Mouse (Mus musculus) forebrain, embryonic 11.5 days (tissue): ENCODE measurements around the gene Rassf5. TPM values are rescaled to one million over a fixed set of nuclear protein-coding genes. Genes with fewer than 3 reads are reported as not detected.

Experiments used
- ATAC-seq: fragments of 200-750 bp; cut with Nextera tagmentation; replicated peaks from 2 replicates; pipeline ENCODE4 v1.8.0; 2017; ENCODE audit warnings: moderate TSS enrichment; ENCODE audit not compliant: low FRiP score
- DNase-seq: peaks from one replicate; pipeline ENCODE4 v3.0.0-alpha.2; 2017; ENCODE audit warnings: low spot score
- H3K27ac ChIP-seq: fragments of 300-500 bp; sonication (generic); 2 replicates; pipeline ENCODE4 v1.5.1; 2014; ENCODE audit warnings: low read depth, low read length
- H3K27me3 ChIP-seq: fragments of 300-500 bp; sonication (generic); 2 replicates; pipeline ENCODE4 v1.6.1; 2014; ENCODE audit warnings: mild to moderate bottlenecking, low read length, mixed read lengths; ENCODE audit not compliant: control insufficient read depth, insufficient read depth
- H3K36me3 ChIP-seq: fragments of 300-500 bp; sonication (generic); 2 replicates; pipeline ENCODE4 v1.6.1; 2014; ENCODE audit warnings: mild to moderate bottlenecking, low read length, moderate library complexity, mixed read lengths; ENCODE audit not compliant: control insufficient read depth, insufficient read depth
- H3K4me1 ChIP-seq: fragments of 300-500 bp; sonication (generic); replicated peaks from 2 replicates; pipeline ENCODE4 v1.6.1; 2014; ENCODE audit warnings: low read length, mixed read lengths; ENCODE audit not compliant: control insufficient read depth, insufficient read depth
- H3K4me2 ChIP-seq: fragments of 300-500 bp; sonication (generic); 2 replicates; pipeline ENCODE4 v1.6.1; 2014; ENCODE audit warnings: low read depth, mild to moderate bottlenecking, low read length, moderate library complexity, mixed read lengths; ENCODE audit not compliant: severe bottlenecking
- H3K4me3 ChIP-seq: fragments of 300-500 bp; sonication (generic); 2 replicates; pipeline ENCODE4 v1.5.1; 2014; ENCODE audit warnings: low read depth, low read length
- H3K9ac ChIP-seq: fragments of 300-500 bp; sonication (generic); 2 replicates; pipeline ENCODE4 v1.6.1; 2014; ENCODE audit warnings: low read length
- H3K9me3 ChIP-seq: fragments of 300-500 bp; sonication (generic); 2 replicates; pipeline ENCODE4 v1.6.1; 2016; ENCODE audit warnings: low read length, mixed read lengths; ENCODE audit not compliant: control insufficient read depth
- WGBS: fragments of 180-500 bp; shearing (Covaris S2); extraction: QIAGEN DNeasy Blood & Tissue Kit; methylation state at CpG from one replicate; pipeline ENCODE4 v1.1.7; 2014; 5-methylcytosine and 5-hydroxymethylcytosine counted together
- polyA plus RNA-seq: library from polyadenylated mRNA; unstranded; fragments of >200 nt; fragmentation: Nextera tagmentation; extraction: Ambion mirVana; gene quantifications from 2 replicates; pipeline ENCODE4 v1.2.1, GENCODE M21; 2014

Rassf5 gene
- polyA plus RNA-seq, 1 experiment from 2014 or later, result 0.95 TPM

DNA sequence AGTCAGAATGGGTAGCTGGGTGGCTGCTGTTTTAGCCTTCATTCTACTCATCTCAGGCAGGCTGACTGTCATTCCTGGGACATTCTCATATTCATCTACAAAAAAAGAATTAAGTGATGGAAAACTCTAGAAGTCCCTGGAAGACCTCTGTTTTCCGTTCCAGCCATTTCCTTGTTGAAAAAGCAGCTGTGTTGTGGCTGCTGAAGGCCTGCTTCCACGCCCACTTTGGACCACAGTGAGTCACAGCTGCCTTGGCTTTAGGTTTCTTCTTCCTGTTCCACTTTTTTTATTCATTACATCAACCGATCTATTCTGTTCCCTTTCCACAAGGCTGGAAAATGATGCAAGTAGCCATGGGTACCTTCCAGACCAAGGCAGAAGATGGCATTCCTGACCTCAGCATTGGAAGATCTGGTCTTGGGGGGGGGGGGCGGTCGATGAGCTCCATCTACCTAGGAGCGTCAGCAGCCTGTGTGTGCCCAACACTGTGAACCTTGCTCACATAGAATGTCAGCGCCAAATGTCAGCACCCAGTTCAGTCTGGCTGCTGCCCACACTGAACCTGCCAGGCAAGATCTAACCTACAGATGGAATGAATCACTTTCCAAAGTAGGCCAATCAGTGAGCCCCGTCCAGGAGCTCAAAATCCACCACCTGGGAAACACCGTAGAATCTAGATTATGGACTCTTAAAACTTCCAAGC, 60.7 kb downstream of the Rassf5 start:
- H3K9ac ChIP-seq, result no peak overlapping the region
- no peaks in the 10 kb centered on the region; the same call in 1 of the 2 replicates for H3K36me3 ChIP-seq
- DNase-seq, result no peak
- H3K27ac ChIP-seq, result no peak overlapping the region
- H3K4me1 ChIP-seq, result no peaks in the 10 kb centered on the region
- no peak for ATAC-seq
- no peak overlapping the region for H3K4me2 ChIP-seq
- no peaks in the 10 kb centered on the region for H3K27me3 ChIP-seq
- H3K9me3 ChIP-seq, result no peaks in the 10 kb centered on the region
- H3K4me3 ChIP-seq, result no peak overlapping the region
- 90% methylated on average over 9 of the region's 9 CpGs for WGBS

DNA sequence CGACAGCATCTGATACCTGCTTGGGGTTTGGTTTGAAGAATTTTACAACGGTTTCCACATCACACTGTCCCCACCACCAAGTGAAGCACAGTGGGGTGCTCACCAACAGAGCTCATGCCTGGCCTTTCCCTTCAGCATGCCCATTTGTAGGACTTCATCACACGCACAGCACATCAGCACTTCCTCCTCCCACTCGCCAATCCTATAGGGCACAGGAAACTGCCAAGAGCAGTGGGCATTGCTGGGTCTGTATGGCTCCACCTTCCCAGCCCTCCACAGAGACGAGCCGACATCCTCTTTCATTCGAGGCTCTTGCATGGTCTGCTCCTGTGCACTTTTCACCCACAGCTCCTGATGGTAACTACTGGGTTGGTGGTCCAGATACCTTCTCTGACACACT, 61.9 kb downstream of the Rassf5 start:
- Histone ChIP-seq H3K4me3 (no peak overlapping the region), H3K9me3 (no peaks in the 10 kb centered on the region), H3K27ac (no peak overlapping the region), H3K27me3 (no peaks in the 10 kb centered on the region), H3K9ac (no peak overlapping the region), H3K4me1 (no peaks in the 10 kb centered on the region), H3K4me2 (no peak overlapping the region), H3K36me3 (no peaks in the 10 kb centered on the region; the same call in 1 of the 2 replicates)
- ATAC-seq (no peak), DNase-seq (no peak)
- WGBS, result 88% methylated on average over 7 of the region's 7 CpGs

DNA sequence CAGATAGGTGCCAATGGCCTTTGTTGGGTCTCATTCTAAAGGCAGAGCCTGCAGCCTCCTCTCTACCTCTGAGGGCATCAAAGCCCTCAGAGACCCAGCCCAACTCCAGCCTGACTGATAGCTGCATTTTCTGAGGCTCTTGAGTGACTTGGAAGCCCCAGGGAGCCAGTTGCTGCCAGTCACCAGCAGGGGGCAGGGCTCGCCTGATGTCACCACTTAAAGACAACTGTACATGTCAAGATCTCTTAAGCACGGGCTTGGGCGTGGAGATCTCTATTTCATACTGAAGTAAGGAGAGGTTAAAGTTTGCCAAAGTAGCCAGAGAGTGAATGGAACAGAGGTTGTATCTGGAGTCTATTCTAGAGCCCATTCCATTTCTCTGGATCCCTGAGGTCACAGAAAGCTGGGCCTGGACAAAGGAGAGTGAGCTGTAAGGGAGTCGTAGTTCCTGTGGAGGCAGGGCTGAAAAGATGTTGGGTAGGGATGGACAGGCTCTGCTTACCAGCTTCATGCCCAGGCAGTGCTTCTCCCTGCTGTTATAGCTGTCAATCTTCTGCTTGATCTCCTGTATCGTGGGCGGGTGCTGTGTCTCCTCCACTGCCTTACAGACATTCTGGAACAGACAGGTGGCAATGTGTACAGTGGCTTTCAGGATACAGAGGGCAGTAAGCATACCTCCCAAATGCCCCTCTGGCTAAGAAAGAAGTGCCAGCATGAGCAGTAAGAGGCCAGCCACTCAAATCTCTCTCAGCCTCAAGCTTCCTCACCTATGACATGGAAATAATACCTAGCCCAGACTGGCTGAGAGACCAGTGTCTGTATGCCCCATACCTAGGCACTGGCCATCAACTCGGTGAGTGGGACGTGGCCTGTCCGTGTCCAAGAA, 63.2 kb downstream of the Rassf5 start:
- DNase-seq (peak; percentile 86), ATAC-seq (peak; percentile 45)
- 71% methylated on average over 9 of the region's 9 CpGs for WGBS
- Histone ChIP-seq H3K4me2 (no peak overlapping the region), H3K4me1 (no peaks in the 10 kb centered on the region), H3K36me3 (no peaks in the 10 kb centered on the region; the same call in 1 of the 2 replicates), H3K27ac (no peak overlapping the region), H3K9ac (no peak overlapping the region), H3K9me3 (no peaks in the 10 kb centered on the region), H3K4me3 (no peak overlapping the region), H3K27me3 (no peaks in the 10 kb centered on the region)

DNA sequence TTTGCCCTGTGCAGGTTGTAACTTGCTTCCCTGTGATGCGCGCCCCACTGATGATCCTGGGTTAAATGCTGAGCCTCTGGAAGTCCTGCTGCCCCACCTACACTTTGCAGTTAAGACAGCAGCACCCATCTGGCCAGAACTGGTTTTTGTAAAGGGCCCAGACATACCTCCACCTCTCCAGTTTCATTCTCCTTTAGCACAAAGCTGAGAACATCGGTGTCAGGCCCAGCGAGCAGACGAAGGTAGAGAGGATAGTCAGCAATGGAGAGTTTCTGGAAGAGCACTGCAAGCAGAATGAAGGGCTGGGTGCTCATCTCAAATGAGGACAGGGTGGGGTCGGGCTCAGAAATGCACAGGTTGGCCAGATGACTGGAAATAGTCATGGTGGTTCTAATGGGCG, 64.7 kb downstream of the Rassf5 start:
- no peak for DNase-seq

DNA sequence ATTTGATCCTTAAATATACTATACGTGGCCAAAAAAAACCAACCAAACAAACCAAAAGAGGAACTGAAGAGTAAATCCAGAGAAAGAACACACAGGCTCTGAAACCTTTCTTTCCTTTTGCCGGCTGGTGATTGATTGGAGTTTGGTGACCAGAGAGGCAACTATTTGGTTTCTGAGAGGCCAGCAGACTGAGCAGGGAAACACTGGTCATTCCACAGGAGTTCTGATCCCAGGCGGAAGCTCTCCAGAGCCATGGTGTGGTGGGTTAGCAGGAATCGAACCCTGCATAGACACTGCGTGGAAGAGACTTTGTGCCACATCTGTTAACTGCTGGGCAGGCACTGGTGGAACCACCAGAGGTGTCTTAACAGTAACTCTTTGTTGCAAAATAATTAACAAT, 67.0 kb downstream of the Rassf5 start:
- Histone ChIP-seq H3K9me3 (no peaks in the 10 kb centered on the region), H3K27ac (no peak overlapping the region), H3K4me1 (no peaks in the 10 kb centered on the region), H3K36me3 (no peaks in the 10 kb centered on the region; the same call in 1 of the 2 replicates), H3K4me3 (no peak overlapping the region), H3K4me2 (no peak overlapping the region), H3K27me3 (no peaks in the 10 kb centered on the region), H3K9ac (no peak overlapping the region)
- WGBS, result 92% methylated on average over 5 of the region's 5 CpGs
- ATAC-seq (no peak), DNase-seq (no peak)

More for the DNA sequence above, 64.7 kb downstream of the Rassf5 start:
- H3K4me3 ChIP-seq, result no peak overlapping the region
- no peak for ATAC-seq
- no peak overlapping the region for H3K9ac ChIP-seq
- no peak overlapping the region for H3K4me2 ChIP-seq
- 98% methylated on average over 7 of the region's 7 CpGs for WGBS
- no peak overlapping the region for H3K27ac ChIP-seq
- H3K27me3 ChIP-seq, result no peaks in the 10 kb centered on the region
- no peaks in the 10 kb centered on the region for H3K4me1 ChIP-seq
- no peaks in the 10 kb centered on the region for H3K9me3 ChIP-seq
- H3K36me3 ChIP-seq, result no peaks in the 10 kb centered on the region; the same call in 1 of the 2 replicates

DNA sequence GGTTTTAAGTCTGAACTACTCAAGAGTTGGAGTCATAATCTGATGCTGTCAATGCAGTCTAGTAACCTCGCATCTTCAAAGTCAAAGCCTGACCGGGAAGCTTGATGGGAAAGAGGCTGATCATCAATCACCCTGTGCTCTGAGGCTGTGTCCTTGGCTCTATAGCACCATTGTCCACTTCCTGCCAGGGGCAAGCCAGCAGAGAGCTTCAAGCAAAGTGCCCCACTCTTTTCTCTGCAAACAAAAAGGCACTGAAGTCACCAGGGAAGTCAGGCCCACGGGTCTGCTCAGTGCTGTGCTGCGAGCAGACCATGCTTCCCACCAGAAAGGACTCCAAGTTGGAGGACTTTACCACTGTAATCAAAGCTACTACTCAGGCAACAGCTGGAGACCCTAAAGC, 67.8 kb downstream of the Rassf5 start:
- no peaks in the 10 kb centered on the region for H3K9me3 ChIP-seq
- DNase-seq (no peak), ATAC-seq (no peak)
- no peaks in the 10 kb centered on the region; the same call in 1 of the 2 replicates for H3K36me3 ChIP-seq
- H3K27ac ChIP-seq, result no peak overlapping the region
- no peak overlapping the region for H3K4me3 ChIP-seq
- no peaks in the 10 kb centered on the region for H3K27me3 ChIP-seq
- H3K9ac ChIP-seq, result no peak overlapping the region
- no peak overlapping the region for H3K4me2 ChIP-seq
- H3K4me1 ChIP-seq, result no peaks in the 10 kb centered on the region
- WGBS, result 92% methylated on average over 4 of the region's 4 CpGs

DNA sequence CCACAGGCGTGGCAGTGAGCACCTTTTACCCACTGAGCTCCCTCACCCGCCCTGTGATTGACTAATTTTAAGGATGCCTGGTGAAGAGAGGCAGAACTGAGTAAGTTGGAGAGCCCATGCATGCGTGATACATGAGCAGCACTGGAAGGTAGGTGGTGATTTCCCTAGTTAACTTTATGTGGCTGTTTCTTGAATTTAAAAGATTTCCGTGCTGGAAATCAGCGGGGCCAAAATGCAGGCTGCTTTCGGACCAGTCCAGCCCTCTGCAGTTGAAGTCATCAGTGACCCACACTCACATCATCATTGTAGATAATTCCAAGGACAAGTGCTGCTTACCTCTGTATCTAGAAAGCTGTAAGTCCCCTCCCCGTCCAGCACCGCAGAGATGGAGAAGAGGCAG, 69.2 kb downstream of the Rassf5 start:
- no peak overlapping the region for H3K27ac ChIP-seq
- no peak overlapping the region for H3K4me2 ChIP-seq
- no peak overlapping the region for H3K9ac ChIP-seq
- no peak for DNase-seq
- H3K9me3 ChIP-seq, result no peaks in the 10 kb centered on the region
- peaks cover 4% of the 10 kb centered on the region for H3K36me3 ChIP-seq
- H3K4me1 ChIP-seq, result no peaks in the 10 kb centered on the region
- 93% methylated on average over 8 of the region's 8 CpGs for WGBS
- no peak for ATAC-seq
- no peak overlapping the region for H3K4me3 ChIP-seq
- no peaks in the 10 kb centered on the region for H3K27me3 ChIP-seq

DNA sequence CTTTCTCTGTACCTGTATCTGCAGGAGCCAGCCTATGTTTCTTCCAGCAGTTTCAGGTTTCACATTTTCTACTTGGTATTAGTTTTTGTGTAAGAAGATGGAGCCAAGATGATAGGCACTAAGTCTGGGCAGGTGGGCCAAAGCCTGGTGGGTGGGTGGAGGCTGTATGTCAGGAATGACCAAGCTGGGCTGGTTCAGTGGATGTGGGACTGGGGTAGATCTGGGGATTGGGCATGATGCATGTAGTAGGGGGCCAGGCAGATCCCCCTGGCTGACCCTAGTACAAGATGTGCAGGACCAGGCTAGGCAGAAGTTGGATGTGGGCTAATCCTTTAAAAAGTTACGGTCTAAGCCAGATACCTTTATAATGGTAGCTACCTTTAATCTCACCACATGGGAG, 69.9 kb downstream of the Rassf5 start:
- H3K27me3 ChIP-seq, result no peaks in the 10 kb centered on the region
- H3K27ac ChIP-seq, result no peak overlapping the region
- no peaks in the 10 kb centered on the region for H3K4me1 ChIP-seq
- no peak for DNase-seq
- H3K36me3 ChIP-seq, result peaks cover 6% of the 10 kb centered on the region
- no peaks in the 10 kb centered on the region for H3K9me3 ChIP-seq
- ATAC-seq, result no peak
- no peak overlapping the region for H3K4me3 ChIP-seq
- 90% methylated on average over 1 of the region's 1 CpGs for WGBS
- no peak overlapping the region for H3K4me2 ChIP-seq
- no peak overlapping the region for H3K9ac ChIP-seq
